Mouse (Mus musculus): ENCODE measurements around the gene Rorc.
A peak's percentile ranks its signal among the peaks of the same experiment; 100 is the strongest.

The Rorc gene

DNA sequence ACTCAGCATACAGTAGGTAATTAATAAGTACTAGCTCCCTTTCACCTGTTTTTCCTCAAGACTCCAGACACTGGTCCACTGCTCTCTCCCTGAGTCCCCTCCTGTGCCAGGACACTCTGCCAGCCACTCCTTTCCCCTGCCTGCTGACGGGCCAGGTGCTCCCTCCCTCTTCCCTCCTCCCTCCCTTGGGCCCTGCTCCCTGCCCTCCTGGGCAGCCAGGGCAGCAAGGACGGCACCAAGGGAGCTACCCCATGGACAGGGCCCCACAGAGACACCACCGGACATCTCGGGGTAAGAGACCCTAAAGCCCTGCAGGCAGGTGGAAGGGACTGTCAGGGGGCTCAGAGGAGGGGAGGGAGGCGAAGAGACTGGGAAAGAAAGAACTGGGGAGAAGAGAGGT, at the start of gene Rorc:
Gene Rorc, plus strand, starts transcription at position 154 of the 400 bp plus-strand sequence.
- no peak for DNase-seq

DNA sequence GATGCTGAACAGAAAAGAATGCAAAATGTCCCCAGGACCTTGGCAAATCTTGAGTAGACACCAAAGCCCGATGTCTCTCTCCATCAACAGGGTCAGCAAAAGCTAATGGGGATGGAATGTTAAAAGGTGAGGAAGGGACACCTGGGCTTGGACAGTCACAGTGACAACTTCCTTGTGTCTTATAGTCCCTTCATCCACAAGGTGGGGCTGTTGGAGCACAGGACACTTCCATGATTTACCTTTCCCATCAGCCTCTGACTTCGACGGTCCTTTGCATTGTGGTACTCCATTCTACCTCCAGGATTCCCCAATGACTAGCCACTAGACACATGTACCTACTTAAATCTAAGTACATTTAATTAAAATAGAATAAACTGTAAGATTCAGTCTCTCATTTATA, 43.9 kb upstream of the Rorc start:
- DNase-seq = peak; percentile 12

DNA sequence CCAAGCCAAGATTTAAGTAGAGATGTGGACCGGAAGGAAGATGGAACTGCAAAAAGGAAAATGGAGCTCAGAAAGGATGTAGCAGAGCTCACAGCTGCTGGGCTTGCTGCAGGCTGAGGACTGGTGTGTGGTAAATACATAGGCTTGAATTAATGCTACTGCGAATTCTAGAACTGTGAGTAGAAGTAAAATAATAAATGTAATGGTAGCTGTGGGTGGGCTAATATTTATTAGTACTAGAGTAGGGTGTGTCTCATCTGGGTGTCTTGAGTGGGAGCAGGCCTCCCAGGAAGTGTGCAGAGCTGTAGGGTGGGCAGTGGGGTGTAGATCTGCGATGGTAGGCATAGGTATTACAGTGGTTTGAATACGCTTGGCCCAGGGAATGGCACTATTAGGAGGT, 38.2 kb upstream of the Rorc start:
- no peak for DNase-seq

DNA sequence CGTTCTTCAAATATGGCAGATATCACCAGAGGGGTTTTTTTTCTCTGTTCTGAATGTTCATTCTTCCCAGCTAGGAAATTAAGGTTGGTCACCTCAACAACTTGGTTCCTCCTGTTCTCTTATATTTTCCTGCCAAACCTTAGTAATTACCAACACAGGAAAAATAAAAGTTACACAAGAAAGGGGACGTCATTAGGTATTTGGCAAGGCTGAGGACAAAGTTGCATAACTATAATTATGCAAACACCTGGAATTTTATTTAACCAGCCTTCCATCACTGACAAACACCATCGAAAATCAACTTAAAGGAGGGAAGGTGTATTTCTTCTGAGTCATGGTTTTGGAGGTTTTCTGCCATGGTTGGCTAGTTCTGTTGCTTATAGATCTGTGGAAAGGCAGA, 34.1 kb upstream of the Rorc start:
- DNase-seq = no peak

DNA sequence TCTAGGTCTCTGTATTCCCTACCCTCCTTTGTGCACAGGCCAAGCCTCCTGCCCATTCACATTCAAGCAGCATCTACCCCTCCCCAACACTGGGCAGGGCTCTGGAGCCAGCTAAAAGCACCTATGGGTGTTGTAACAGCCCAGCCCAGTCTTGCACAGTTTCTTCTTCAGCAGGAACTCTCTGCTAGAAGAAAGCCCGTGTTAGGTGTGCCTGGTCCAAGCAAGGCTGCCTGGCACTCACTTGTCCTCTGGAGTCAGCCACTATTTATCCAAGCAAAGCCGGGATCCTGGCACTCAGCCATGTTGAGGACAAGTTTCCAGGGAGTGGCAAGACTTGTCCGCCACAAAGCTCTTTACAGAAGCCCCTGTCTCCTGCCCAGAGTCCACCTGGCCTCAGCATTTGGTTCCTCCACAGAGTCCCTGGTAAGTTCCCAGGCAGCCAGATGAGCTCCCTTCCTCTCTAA, 30.6 kb upstream of the Rorc start, which contains the start of gene Them5:
Gene Them5, plus strand, starts transcription at position 141 of the 464 bp plus-strand sequence.
- DNase-seq = no peak

DNA sequence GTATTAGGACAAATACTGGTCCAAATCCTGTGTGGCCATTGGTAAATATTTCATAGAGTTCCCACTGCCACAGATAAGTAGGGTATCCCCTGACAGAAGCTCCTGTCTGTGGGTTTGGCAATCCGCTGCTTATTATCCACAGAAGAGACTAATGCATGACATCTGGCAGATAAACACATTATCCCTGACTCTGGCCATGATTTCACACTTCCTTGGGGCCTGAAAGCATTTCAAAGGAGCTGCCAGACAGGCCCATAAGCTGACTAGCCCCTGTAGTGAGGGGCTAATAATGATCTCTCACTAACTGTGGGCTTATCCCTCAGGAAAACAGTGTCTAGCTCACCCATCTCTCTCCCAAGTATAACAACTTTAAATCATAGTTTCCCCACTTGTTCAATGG, 30.0 kb upstream of the Rorc start:
- no peak for DNase-seq

DNA sequence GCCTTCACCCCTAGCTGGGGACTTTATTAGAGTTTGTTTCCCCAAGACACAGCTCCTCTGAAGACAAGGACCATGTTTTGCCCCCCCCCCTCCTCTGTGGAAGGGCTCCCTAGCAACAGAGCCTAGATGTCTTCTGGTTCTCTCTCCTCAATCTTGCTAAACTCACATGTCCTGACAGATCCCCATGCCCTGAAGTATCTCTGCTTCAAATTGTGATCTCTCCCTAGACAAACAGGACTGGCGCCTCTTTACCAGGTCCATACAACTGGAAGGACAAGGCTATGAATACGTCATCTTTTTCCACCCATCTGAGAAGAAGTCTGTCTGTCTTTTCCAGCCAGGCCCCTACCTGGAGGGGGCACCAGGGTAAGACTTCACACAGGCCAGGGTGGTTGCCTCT, 28.4 kb upstream of the Rorc start:
- DNase-seq = no peak

DNA sequence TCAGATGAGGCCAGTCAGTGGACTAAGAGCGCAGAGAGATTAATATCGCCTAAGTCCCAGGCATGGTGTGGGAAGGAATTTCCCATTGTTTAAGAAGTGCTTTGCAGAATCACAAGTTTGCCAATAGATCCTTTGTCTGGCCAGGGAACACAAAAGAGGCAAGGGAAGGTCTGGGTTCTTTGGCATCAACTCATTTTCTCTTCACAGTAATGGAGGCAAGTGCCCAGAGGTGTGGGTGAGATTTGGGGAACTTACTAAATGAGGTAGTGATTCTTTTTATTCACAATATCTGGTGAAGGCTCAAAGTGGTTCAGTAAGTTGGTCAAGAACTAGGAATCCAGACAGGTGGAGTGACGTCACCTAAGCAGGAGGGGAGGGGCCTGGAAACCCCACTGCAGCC, 27.7 kb upstream of the Rorc start:
- DNase-seq = no peak

DNA sequence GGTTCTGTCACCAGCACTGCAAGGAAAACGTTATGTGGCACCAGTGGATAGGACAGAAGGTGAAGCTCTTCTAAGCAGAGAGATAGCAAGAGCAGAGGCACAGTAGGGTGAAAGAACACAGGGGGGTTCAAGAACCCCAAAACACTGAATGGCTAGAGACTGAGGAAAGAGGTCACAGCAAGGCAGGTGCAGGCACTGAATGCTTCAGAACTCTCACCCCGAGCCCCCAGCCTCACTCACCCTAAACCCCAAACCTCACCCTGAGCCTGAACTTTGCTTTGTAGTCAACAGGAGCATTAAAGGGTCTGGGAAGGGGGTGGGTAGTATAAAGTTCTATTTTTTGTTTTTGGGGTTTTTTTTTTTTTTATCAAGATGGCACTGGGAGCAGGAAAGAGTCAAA, 24.4 kb upstream of the Rorc start:
- DNase-seq = no peak

DNA sequence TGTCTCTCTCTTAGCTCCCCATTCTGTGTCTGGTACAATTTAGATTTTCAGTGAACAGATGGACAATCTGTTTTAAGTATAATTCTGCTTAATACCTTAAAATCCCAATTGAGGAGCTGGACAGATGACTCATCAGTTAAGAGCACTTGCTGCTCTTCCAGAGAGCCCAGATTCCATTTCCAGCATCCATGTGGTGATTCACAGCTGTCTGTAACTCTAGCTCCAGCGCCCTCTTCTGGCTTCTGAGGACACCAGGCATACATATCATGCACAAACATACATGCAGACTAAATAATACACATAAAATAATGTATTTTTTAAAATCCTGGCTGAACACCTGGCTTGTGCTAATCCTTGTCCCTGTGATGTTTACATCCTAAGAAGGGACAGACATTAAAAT, 11.8 kb upstream of the Rorc start:
- peak; percentile 52 for DNase-seq

DNA sequence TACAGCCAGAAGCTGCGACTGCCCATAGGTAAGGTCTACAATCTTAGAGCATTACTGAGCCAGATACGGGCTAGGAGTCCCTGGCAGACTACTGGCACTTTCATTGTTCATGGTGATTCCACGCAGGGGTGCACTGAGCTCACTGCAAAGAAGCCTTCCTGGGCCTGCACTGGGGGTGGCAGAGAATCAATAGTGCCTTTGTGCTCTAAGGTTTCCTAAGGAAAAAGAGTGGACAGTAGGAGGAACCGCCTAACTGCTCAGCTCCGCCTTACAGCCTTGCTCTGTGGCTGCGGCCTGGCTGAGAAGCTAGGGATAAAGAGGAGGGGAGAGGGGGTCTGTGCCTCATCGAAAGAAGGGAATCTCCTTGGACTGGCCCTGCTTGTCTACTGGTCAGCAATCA, 10.5 kb upstream of the Rorc start, which contains the start of gene C2cd4d:
Gene C2cd4d, plus strand, starts transcription at position 301 of the 400 bp plus-strand sequence.
- DNase-seq = no peak

DNA sequence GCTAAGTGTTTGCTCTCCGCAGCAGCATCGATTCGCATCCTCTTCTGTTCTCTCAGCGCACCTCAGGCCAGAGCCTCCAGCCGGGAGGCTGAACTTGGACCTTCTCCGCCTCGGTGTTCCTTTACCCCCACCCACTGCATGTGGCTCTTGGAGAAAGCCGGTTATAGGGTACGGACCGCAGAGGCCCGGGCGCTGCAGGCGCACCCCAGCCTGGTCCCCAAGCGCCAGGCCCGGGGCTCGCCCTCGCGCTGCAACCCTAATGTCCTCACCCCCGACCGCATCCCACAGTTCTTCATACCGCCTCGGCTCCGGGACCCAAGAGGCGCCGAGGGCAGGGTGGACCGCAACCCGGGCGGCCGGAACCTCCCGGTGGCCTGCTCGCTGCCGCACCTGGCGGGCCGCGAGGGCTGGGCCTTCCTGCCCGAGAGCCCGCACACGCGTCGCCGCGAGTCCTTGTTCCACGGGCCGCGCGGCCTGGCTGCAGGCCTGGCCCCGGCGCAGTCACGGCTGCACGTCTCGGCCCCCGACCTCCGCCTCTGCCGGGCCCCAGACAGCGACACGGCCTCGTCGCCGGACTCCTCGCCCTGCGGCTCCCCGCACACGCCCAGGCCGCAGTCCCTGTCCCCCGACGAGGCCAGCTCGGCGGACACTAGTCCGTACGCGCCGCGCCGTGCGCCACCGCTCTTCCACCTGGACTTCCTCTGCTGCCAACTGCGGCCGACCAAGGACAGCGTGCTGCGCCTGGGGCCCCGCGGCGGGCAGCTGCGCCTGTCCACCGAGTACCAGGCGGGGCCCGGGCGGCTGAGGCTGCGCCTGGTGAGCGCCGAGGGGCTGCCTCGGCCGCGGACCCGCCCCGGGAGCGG, 9.1 kb upstream of the Rorc start:
- peak; percentile 74 for DNase-seq

DNA sequence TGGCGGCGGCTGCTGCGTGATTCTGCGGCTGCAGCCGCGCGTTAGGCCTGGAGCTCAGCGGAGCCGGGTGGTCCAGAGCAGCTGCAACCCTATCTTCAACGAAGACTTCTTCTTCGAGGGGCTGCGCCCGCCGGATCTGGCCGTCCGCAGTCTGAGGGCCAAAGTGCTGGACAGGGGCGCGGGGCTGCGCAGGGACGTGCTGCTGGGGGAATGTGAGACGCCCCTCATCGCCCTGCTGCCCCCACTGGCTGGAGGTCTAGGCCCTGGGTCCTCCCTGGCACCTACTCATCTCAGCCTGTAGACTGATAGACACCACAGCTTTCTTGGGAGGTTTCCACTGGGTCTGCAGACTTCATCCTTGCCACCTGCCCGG, 8.5 kb upstream of the Rorc start:
- DNase-seq = no peak

DNA sequence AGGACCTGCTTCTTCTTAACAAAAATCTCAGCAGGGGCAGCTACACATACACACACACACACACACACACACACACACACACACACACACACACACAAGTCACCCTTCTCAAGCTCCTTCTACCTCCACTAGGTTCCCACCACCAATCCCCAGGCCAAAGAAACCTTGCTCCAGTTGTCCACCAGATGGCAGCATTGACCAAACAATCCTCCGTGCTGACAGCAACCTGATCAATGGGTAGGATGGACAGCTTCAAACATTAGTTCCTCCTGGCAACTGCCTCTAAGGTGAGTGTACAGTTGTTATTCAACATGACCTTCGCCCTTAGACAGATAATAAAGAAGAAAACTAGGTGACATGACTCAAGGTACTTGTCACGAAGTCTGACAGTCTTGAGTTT, 5.8 kb upstream of the Rorc start:
- DNase-seq = peak; percentile 80

DNA sequence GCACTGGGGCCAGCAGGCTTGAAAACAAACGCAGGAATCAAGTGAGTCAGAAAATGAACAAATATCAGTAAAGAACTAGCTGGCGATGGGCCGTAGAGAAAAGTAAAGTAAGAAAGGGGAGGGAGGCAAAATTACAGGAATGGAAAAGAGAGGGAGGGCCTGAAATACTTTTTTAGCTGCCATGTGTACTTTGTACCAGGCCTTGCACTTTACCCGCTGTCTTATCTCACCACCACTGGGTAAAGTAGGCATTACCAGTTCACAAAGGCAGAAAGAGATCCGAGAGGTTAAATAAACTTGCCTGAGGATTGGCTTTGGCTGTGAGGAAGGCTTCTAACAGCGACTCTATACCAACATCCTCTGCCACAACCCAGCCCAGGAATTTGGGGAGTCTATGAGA, 5.1 kb upstream of the Rorc start:
- DNase-seq = no peak

DNA sequence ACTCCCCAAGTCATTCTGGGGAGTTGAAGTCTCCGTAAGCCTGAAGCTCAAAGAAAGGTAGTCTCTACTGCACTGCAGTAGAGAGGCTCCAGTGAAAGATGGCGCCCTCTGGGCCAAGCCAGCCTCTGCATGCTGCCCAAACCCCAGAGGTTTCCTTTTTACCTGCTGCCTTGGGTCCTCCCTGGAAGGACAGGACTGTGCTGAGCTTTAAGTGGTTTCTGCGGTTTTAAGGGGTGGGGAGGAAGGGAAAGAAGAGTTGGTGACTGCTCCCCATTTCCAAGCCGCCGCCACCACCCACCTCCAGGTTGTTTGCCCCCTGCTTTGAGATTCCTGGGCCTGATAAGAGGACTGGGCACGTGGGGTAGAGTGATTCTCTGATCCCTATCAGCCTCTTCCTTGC, 4.0 kb upstream of the Rorc start:
- no peak for DNase-seq

DNA sequence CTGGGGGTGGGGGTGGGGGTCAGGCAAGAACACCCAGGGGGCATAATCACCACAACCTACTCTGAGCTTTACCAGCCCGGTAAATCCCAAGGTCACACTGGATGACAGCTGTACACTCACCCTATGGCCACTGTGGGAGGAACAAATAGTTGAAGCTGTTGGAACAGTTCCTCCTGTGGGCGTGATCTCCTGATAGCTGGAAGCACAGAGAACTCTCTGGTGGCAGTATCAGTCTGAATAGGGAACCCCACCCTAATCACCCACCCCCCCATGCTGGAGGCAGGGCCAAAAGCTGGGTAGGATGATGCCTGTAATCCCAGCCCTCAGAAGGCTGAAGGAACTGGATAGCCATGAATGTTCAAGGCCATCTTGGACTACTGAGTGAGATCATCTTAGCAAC, 2.9 kb upstream of the Rorc start:
- DNase-seq = no peak

DNA sequence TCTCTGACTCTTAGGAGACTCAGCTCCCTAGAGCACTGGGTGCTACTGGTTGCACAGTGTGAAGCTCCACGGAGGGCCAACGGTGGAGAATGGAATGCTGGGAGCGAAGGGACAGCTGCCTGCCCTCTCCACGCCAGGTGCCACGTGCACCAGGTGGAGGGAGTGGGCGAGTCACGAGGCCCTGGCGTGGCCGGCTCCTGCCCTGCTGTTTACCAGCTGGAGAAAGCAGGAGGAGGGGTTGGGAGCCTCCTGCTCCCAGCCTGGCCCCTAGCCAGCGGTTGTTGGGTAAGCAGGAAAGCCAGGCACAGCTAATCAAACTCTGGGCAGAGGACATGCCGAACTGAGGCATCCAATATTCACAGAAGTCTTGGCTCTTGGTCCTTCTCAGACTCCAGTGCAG, 957 bp upstream of the Rorc start:
- peak; percentile 50 for DNase-seq

DNA sequence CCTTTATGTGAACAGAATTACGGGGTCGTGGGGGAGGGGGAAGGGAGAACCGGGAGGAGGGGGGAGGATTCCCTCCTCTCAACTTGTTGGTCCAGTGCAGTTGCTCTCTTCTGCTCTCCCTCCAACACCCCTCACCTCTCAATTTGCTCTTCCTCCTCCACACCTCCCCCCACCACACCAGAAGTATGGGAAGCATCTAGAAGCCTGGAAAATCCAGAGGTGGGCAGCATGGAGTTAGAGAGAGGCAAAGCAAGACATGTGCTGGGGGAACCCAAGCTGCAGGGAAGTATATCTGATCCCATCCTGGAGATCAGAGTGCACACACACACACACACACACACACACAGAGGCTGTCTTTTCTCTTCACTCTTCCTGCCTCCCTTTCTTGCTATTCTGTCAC, 556 bp upstream of the Rorc start:
- DNase-seq = no peak

DNA sequence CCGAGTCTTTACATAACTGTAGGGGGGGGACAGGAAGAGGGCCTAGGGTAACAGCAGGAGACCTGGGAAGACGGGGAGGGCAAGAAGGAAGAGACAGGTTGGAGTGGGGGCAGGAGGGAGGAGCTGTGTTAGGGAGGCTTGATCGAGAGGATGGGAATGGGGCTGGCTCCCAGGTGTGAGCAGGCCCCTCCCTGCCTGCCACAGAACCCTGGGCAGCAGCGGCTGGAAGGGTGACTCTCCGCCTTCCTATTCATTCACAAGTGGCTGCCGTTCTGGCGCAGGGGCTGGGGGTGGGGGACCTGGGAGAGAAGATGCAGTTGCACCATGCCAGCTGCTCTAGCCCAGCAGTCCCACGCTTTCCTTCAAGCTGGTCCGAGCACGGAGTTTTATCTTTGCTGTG, 496 bp downstream of the Rorc start:
- DNase-seq = peak; percentile 30

DNA sequence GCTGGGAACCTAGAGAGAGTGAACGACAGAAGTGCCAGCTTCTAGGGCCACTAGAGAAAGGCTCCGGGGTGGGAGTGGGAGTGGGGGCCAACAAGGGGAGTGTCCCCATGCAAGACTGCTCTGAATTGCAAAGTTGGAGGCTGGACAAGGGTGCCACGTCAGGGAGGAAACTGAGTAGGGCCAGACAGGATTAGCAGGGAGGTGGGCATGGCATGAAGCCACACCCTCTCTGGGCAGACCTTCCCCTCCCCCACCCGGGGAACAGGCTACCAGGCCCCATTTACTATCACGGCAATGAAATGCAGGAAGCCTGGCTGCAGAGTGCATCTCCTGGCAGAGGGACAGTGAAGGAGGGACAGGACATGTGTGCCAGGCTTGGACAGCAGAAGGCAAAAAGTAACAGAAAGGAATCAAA, 1.0 kb downstream of the Rorc start:
- DNase-seq = peak; percentile 49

DNA sequence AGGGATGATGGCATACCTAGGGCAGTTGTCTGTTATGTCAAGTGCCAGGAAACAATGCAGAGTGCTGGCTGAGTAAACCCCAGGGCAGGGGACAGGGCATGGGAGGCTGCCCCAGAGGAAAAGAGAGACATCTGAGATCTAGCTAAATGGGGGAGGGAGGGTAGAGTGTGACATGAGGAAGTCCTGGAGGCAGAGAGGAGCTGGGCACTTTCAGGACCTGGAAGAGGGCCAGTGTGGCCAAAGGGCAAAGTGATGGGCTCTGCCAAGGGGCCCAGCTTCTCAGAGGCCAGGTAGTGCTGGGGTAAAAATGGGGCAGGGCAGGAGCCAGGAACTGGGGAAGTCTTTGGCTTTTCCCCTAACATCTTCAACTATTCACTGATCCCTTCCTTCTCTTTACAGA, 2.0 kb downstream of the Rorc start:
- no peak for DNase-seq

DNA sequence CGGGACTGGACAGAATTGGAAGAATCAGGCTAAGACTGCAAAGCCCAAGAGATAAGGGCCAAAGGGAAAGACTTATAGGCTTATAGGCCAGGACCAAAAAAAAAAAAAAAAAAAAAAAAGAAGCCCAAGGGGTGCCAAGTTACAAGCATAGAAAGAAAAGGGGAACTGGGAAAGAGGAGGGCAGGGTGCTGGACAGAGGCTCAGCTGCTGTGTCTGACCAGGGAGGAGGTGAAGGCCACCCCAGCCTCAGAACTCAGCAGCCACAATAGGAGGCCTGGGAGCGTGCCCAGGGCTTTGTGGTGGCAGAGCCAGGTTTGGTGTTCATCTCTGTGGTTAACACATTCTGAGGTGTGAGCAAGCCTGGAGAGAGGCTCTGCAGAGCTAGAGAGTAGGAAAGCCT, 2.6 kb downstream of the Rorc start:
- no peak for DNase-seq

DNA sequence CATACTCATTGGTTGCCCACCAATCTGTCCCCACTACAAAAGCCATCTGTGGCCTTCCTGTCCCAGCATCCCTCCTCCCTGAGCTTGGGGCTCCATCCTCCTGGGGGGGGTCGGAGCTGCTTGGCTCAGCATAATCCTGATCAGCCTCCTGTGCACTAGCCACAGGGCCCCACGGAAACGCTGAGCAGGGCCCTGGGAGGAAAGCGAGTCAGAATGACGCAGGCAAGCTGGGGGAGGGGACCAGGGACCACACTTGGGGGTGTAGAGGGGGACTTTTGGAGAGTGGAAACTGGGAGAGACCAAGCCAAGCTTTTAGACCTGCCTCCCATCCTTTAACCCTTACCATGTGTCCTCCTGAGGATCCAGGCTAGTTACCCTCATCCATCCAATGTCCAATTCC, 3.3 kb downstream of the Rorc start:
- no peak for DNase-seq
